Mouse (Mus musculus) intestine, embryonic 15.5 days (tissue): ENCODE data around the gene Heatr5a. TPM values are rescaled to one million over a fixed set of nuclear protein-coding genes. Genes with fewer than 3 reads are reported as not detected.

Experiments used
- ATAC-seq: fragments of 200-750 bp; cut with Nextera tagmentation; 2 replicates; pipeline ENCODE4 v1.8.0; 2017; ENCODE audit warnings: moderate TSS enrichment, moderate library complexity
- H3K27ac ChIP-seq: fragments of 300-500 bp; sonication (generic); 2 replicates; pipeline ENCODE4 v1.5.1; 2015; ENCODE audit warnings: mild to moderate bottlenecking, inconsistent platforms
- H3K27me3 ChIP-seq: fragments of 300-500 bp; sonication (generic); replicated peaks from 2 replicates; pipeline ENCODE4 v1.6.1; 2015; ENCODE audit warnings: inconsistent platforms
- H3K36me3 ChIP-seq: fragments of 300-500 bp; sonication (generic); 2 replicates; pipeline ENCODE4 v1.6.1; 2015; ENCODE audit warnings: inconsistent platforms
- H3K4me1 ChIP-seq: fragments of 300-500 bp; sonication (generic); replicated peaks from 2 replicates; pipeline ENCODE4 v1.6.1; 2015; ENCODE audit warnings: inconsistent platforms
- H3K4me2 ChIP-seq: fragments of 300-500 bp; sonication (generic); replicated peaks from 2 replicates; pipeline ENCODE4 v1.6.1; 2015; ENCODE audit warnings: mild to moderate bottlenecking, inconsistent platforms
- H3K4me3 ChIP-seq: fragments of 300-500 bp; sonication (generic); replicated peaks from 2 replicates; pipeline ENCODE4 v1.5.1; 2015; ENCODE audit warnings: inconsistent platforms
- H3K9ac ChIP-seq: fragments of 300-500 bp; sonication (generic); 2 replicates; pipeline ENCODE4 v1.6.1; 2015; ENCODE audit warnings: inconsistent platforms
- H3K9me3 ChIP-seq: fragments of 300-500 bp; sonication (generic); 2 replicates; pipeline ENCODE4 v1.6.1; 2016; ENCODE audit warnings: inconsistent platforms
- WGBS: fragments of 180-500 bp; shearing (Covaris S2); methylation state at CpG from one replicate; pipeline ENCODE4 v1.1.7; 2015; 5-methylcytosine and 5-hydroxymethylcytosine counted together
- polyA plus RNA-seq: library from polyadenylated mRNA; unstranded; fragments of >200 nt; fragmentation: Nextera tagmentation; extraction: Ambion mirVana; gene quantifications from 2 replicates; pipeline ENCODE4 v1.2.1, GENCODE M21; 2015

The Heatr5a gene
- polyA plus RNA-seq, 1 experiment from 2014 or later, result 8.2 TPM

GRCm38 (mm10) chr12:51867076-51867475 is 104.0 kb downstream of the Heatr5a start:
- Histone ChIP-seq H3K9me3 (no peaks in the 10 kb centered on the region), H3K4me2 (no peak overlapping the region), H3K27ac (no peak overlapping the region), H3K27me3 (no peaks in the 10 kb centered on the region), H3K4me3 (no peak overlapping the region), H3K4me1 (peaks cover 8% of the 10 kb centered on the region; the same call in 1 of the 2 replicates), H3K36me3 (no peaks in the 10 kb centered on the region), H3K9ac (no peak overlapping the region)
- ATAC-seq, result no peak
- WGBS, result 78% methylated on average over 8 of the region's 8 CpGs

- H3K9me3 ChIP-seq, result no peaks in the 10 kb centered on the region
- no peaks in the 10 kb centered on the region for H3K27me3 ChIP-seq
- WGBS, result 69% methylated on average over 13 of the region's 13 CpGs
- no peak overlapping the region for H3K4me2 ChIP-seq
- no peak for ATAC-seq
- H3K4me1 ChIP-seq, result peaks cover 8% of the 10 kb centered on the region; the same call in 1 of the 2 replicates
- H3K36me3 ChIP-seq, result no peaks in the 10 kb centered on the region
- H3K9ac ChIP-seq, result no peak overlapping the region
- H3K27ac ChIP-seq, result no peak overlapping the region
- H3K4me3 ChIP-seq, result no peak overlapping the region
These were observed 104.8 kb downstream of the Heatr5a start for GRCm38 (mm10) chr12:51866226-51866910.

- Histone ChIP-seq H3K9ac (no peak overlapping the region), H3K27me3 (no peaks in the 10 kb centered on the region), H3K4me3 (no peak overlapping the region), H3K4me2 (no peak overlapping the region), H3K36me3 (no peaks in the 10 kb centered on the region), H3K9me3 (no peaks in the 10 kb centered on the region), H3K4me1 (peaks cover 8% of the 10 kb centered on the region; the same call in 1 of the 2 replicates), H3K27ac (no peak overlapping the region)
- WGBS, result 41% methylated on average over 4 of the region's 4 CpGs
- peak; percentile 70 for ATAC-seq
These were observed 105.3 kb downstream of the Heatr5a start for GRCm38 (mm10) chr12:51865790-51866179.

GRCm38 (mm10) chr12:51865061-51865789 is 105.9 kb downstream of the Heatr5a start:
- H3K4me2 ChIP-seq, result no peak overlapping the region
- no peaks in the 10 kb centered on the region for H3K36me3 ChIP-seq
- no peak overlapping the region for H3K27ac ChIP-seq
- no peaks in the 10 kb centered on the region for H3K27me3 ChIP-seq
- no peak overlapping the region for H3K9ac ChIP-seq
- 58% methylated on average over 9 of the region's 9 CpGs for WGBS
- H3K4me3 ChIP-seq, result no peak overlapping the region
- peak; percentile 11; the same call in 1 of the 2 replicates for ATAC-seq
- no peaks in the 10 kb centered on the region for H3K9me3 ChIP-seq
- peaks cover 8% of the 10 kb centered on the region; the same call in 1 of the 2 replicates for H3K4me1 ChIP-seq

- 78% methylated on average over 14 of the region's 14 CpGs for WGBS
These were observed 107.8 kb downstream of the Heatr5a start for GRCm38 (mm10) chr12:51863116-51864002.

GRCm38 (mm10) chr12:51858134-51859028 is 112.7 kb downstream of the Heatr5a start:
- Histone ChIP-seq H3K36me3 (no peaks in the 10 kb centered on the region), H3K27ac (no peak overlapping the region), H3K4me3 (no peak overlapping the region), H3K4me2 (no peak overlapping the region), H3K27me3 (no peaks in the 10 kb centered on the region), H3K9ac (no peak overlapping the region), H3K9me3 (no peaks in the 10 kb centered on the region), H3K4me1 (0 out of 2 replicates have a peak, but pooled peaks cover 2% of the 10 kb centered on the region)
- WGBS, result 71% methylated on average over 13 of the region's 13 CpGs
- no peak for ATAC-seq

More at GRCm38 (mm10) chr12:51863116-51864002, 107.8 kb downstream of the Heatr5a start:
- Histone ChIP-seq H3K27ac (no peak overlapping the region), H3K4me2 (0 out of 2 replicates have a peak overlapping the region, but pooled peaks have one; percentile 5), H3K9ac (no peak overlapping the region), H3K36me3 (no peaks in the 10 kb centered on the region), H3K4me3 (no peak overlapping the region), H3K27me3 (no peaks in the 10 kb centered on the region), H3K9me3 (no peaks in the 10 kb centered on the region), H3K4me1 (peaks cover 8% of the 10 kb centered on the region; the same call in 1 of the 2 replicates)
- ATAC-seq, result peak; percentile 77

- H3K36me3 ChIP-seq, result no peaks in the 10 kb centered on the region
- no peak overlapping the region for H3K4me2 ChIP-seq
- no peak for ATAC-seq
- H3K27ac ChIP-seq, result no peak overlapping the region
- no peaks in the 10 kb centered on the region for H3K4me1 ChIP-seq
- no peaks in the 10 kb centered on the region for H3K9me3 ChIP-seq
- H3K27me3 ChIP-seq, result no peaks in the 10 kb centered on the region
- no peak overlapping the region for H3K9ac ChIP-seq
- no peak overlapping the region for H3K4me3 ChIP-seq
- WGBS, result 84% methylated on average over 8 of the region's 8 CpGs
These were observed 114.3 kb downstream of the Heatr5a start for GRCm38 (mm10) chr12:51856768-51857295.

GRCm38 (mm10) chr12:51855872-51856271 is 115.2 kb downstream of the Heatr5a start:
- H3K36me3 ChIP-seq, result no peaks in the 10 kb centered on the region
- WGBS, result 89% methylated on average over 2 of the region's 2 CpGs

GRCm38 (mm10) chr12:51855453-51855852 is 115.7 kb downstream of the Heatr5a start:
- Histone ChIP-seq H3K4me3 (no peak overlapping the region), H3K9me3 (no peaks in the 10 kb centered on the region), H3K9ac (no peak overlapping the region), H3K27ac (no peak overlapping the region), H3K27me3 (no peaks in the 10 kb centered on the region), H3K36me3 (no peaks in the 10 kb centered on the region), H3K4me2 (no peak overlapping the region), H3K4me1 (no peaks in the 10 kb centered on the region)
- WGBS, result 77% methylated on average over 7 of the region's 7 CpGs
- ATAC-seq, result no peak

More at GRCm38 (mm10) chr12:51855872-51856271, 115.2 kb downstream of the Heatr5a start:
- no peak overlapping the region for H3K4me2 ChIP-seq
- H3K27me3 ChIP-seq, result no peaks in the 10 kb centered on the region
- no peaks in the 10 kb centered on the region for H3K4me1 ChIP-seq
- H3K9ac ChIP-seq, result no peak overlapping the region
- H3K27ac ChIP-seq, result no peak overlapping the region
- no peaks in the 10 kb centered on the region for H3K9me3 ChIP-seq
- H3K4me3 ChIP-seq, result no peak overlapping the region
- ATAC-seq, result no peak

GRCm38 (mm10) chr12:51851617-51852016 is 119.5 kb downstream of the Heatr5a start:
- no peaks in the 10 kb centered on the region for H3K27me3 ChIP-seq
- peak; percentile 49; the same call in 1 of the 2 replicates for ATAC-seq
- WGBS, result 76% methylated on average over 4 of the region's 4 CpGs
- no peak overlapping the region for H3K4me2 ChIP-seq
- H3K9me3 ChIP-seq, result no peaks in the 10 kb centered on the region
- no peak overlapping the region for H3K9ac ChIP-seq
- H3K4me3 ChIP-seq, result no peak overlapping the region
- H3K27ac ChIP-seq, result no peak overlapping the region
- H3K4me1 ChIP-seq, result no peaks in the 10 kb centered on the region
- H3K36me3 ChIP-seq, result no peaks in the 10 kb centered on the region

- H3K4me1 ChIP-seq, result no peaks in the 10 kb centered on the region
- no peak for ATAC-seq
- WGBS, result 84% methylated on average over 3 of the region's 3 CpGs
These were observed 120.0 kb downstream of the Heatr5a start for GRCm38 (mm10) chr12:51851155-51851554.

More at GRCm38 (mm10) chr12:51851155-51851554, 120.0 kb downstream of the Heatr5a start:
- H3K9me3 ChIP-seq, result no peaks in the 10 kb centered on the region
- no peaks in the 10 kb centered on the region for H3K36me3 ChIP-seq
- H3K9ac ChIP-seq, result no peak overlapping the region
- H3K4me2 ChIP-seq, result no peak overlapping the region
- no peaks in the 10 kb centered on the region for H3K27me3 ChIP-seq
- no peak overlapping the region for H3K4me3 ChIP-seq
- H3K27ac ChIP-seq, result no peak overlapping the region
